Mouse (Mus musculus) heart, embryonic 10.5 days (tissue): ENCODE data around the gene Pde2a. TPM values are rescaled to one million over a fixed set of nuclear protein-coding genes. Genes with fewer than 3 reads are reported as not detected.

Source experiments
- DNase-seq: peaks from one replicate; pipeline ENCODE4 v3.0.0-alpha.2; 2017; ENCODE audit warnings: low spot score
- H3K27ac ChIP-seq: fragments of 300-500 bp; sonication (generic); 2 replicates; pipeline ENCODE4 v1.5.1; 2016; ENCODE audit warnings: mild to moderate bottlenecking
- H3K27me3 ChIP-seq: fragments of 300-500 bp; sonication (generic); 2 replicates; pipeline ENCODE4 v1.6.1; 2016; ENCODE audit warnings: mild to moderate bottlenecking; ENCODE audit not compliant: poor library complexity, insufficient read depth, severe bottlenecking
- H3K36me3 ChIP-seq: fragments of 300-500 bp; sonication (generic); 2 replicates; pipeline ENCODE4 v1.6.1; 2016; ENCODE audit warnings: mild to moderate bottlenecking, moderate library complexity
- H3K4me1 ChIP-seq: fragments of 300-500 bp; sonication (generic); 2 replicates; pipeline ENCODE4 v1.6.1; 2016; ENCODE audit warnings: mild to moderate bottlenecking
- H3K4me3 ChIP-seq: fragments of 300-500 bp; sonication (generic); 2 replicates; pipeline ENCODE4 v1.5.1; 2016; ENCODE audit warnings: mild to moderate bottlenecking, moderate library complexity
- H3K9me3 ChIP-seq: fragments of 300-500 bp; sonication (generic); 2 replicates; pipeline ENCODE4 v1.6.1; 2016; ENCODE audit warnings: mild to moderate bottlenecking, moderate library complexity
- WGBS: fragments of 180-500 bp; shearing (Covaris S2); methylation state at CpG from one replicate; pipeline ENCODE4 v1.1.7; 2016; 5-methylcytosine and 5-hydroxymethylcytosine counted together
- polyA plus RNA-seq: library from polyadenylated mRNA; unstranded; fragments of >200 nt; fragmentation: Nextera tagmentation; extraction: Ambion mirVana; gene quantifications from 2 replicates; pipeline ENCODE4 v1.2.1, GENCODE M21; 2016

The Pde2a gene
- polyA plus RNA-seq, 1 experiment from 2014 or later = 12.0 TPM

GRCm38 (mm10) chr7:101414209-101414608 is 7.3 kb upstream of the Pde2a start:
- Histone ChIP-seq H3K36me3 (peaks cover 9% of the 10 kb centered on the region), H3K4me1 (peaks cover 40% of the 10 kb centered on the region), H3K4me3 (no peak overlapping the region), H3K27me3 (peaks cover 48% of the 10 kb centered on the region), H3K9me3 (no peaks in the 10 kb centered on the region), H3K27ac (peak overlapping the region; percentile 56; the same call in 1 of the 2 replicates)
- DNase-seq = no peak
- 28% methylated on average over 4 of the region's 4 CpGs for WGBS

- no peak overlapping the region for H3K4me3 ChIP-seq
- no peaks in the 10 kb centered on the region for H3K9me3 ChIP-seq
- WGBS = 23% methylated on average over 7 of the region's 7 CpGs
- peak overlapping the region; percentile 56 for H3K27ac ChIP-seq
- peaks cover 40% of the 10 kb centered on the region for H3K4me1 ChIP-seq
- H3K27me3 ChIP-seq = peaks cover 55% of the 10 kb centered on the region
- no peak for DNase-seq
- H3K36me3 ChIP-seq = peaks cover 8% of the 10 kb centered on the region; the same call in 1 of the 2 replicates
Measured at GRCm38 (mm10) chr7:101414661-101415511, 6.6 kb upstream of the Pde2a start.

DNA sequence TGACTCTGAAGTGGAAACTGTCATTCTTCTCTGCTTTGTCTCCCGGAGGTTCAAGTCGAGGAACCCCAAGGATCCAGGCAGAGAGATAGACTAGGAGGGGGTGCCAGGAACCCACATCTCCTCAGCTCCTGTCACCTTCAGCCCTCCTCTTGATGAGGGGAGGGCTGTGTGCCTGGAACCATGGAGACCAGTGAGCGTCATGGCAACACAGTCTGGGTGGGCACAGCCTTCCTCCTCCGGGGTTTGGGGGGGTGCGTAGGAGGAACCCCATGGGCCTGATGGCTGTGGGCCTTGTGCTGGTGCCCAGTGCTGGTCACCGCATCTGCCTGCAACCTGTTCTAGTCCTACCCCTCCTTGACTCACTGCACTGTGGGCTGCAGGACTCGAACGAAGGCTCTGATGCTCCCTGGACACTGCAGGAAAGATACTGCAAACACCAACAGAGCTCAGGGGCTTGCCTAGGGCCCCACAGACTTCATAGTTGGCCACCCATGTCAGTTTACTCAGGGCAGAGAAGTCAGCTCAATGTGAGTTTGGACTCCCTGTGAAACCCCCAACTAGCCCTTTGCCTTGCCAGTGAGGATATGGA is 5.9 kb upstream of the Pde2a start:
- no peak for DNase-seq
- 37% methylated on average over 8 of the region's 8 CpGs for WGBS
- Histone ChIP-seq H3K27ac (peak overlapping the region; percentile 19; the same call in 1 of the 2 replicates), H3K9me3 (no peaks in the 10 kb centered on the region), H3K4me3 (no peak overlapping the region), H3K36me3 (peaks cover 4% of the 10 kb centered on the region; the same call in 1 of the 2 replicates), H3K4me1 (peaks cover 40% of the 10 kb centered on the region), H3K27me3 (peaks cover 62% of the 10 kb centered on the region)

GRCm38 (mm10) chr7:101416391-101416790 is 5.1 kb upstream of the Pde2a start:
- Histone ChIP-seq H3K27me3 (peaks cover 70% of the 10 kb centered on the region), H3K36me3 (peaks cover 1% of the 10 kb centered on the region; the same call in 1 of the 2 replicates), H3K4me3 (no peak overlapping the region), H3K4me1 (peaks cover 40% of the 10 kb centered on the region), H3K27ac (no peak overlapping the region), H3K9me3 (no peaks in the 10 kb centered on the region)
- WGBS = 62% methylated on average over 5 of the region's 5 CpGs
- no peak for DNase-seq

DNA sequence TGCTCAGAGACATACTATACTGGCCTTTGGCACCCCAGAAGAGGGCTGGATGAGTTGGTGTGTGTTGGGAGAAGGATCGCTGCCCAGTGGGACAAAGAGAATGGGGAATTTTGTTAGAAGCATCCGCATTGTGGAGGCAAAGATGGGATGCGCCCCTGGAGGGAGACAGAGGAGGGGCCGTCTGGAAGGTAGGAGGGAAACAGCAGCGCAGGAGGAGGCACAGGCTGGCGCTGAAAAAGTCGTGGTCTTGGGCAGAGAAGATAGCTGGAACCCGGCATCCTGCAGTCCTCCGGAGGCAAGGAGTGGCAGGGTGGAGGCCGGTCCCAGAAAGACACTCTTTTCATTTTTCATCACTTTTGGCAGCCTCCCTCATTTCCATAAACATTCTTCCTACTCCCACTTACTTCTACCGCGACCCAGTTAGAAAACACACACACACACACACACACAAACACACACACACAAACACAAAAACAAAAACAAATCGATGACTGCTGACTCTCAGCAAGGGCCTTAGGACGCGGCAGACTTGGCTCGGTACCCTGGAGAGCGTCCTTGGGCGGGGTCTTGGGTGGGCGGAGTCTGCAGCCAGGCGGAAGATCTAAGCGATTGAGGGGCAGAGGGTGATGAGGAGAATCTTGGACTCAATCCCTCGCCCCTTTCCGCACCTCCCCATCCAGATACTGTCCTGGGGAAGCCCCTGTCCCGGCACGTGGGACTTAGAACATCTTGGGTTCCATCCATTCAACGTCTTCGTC is 2.3 kb upstream of the Pde2a start:
- Histone ChIP-seq H3K4me3 (no peak overlapping the region), H3K4me1 (peaks cover 32% of the 10 kb centered on the region), H3K36me3 (no peaks in the 10 kb centered on the region), H3K27me3 (peaks cover 75% of the 10 kb centered on the region), H3K9me3 (no peaks in the 10 kb centered on the region), H3K27ac (no peak overlapping the region)
- no peak for DNase-seq
- 6% methylated on average over 27 of the region's 27 CpGs for WGBS

DNA sequence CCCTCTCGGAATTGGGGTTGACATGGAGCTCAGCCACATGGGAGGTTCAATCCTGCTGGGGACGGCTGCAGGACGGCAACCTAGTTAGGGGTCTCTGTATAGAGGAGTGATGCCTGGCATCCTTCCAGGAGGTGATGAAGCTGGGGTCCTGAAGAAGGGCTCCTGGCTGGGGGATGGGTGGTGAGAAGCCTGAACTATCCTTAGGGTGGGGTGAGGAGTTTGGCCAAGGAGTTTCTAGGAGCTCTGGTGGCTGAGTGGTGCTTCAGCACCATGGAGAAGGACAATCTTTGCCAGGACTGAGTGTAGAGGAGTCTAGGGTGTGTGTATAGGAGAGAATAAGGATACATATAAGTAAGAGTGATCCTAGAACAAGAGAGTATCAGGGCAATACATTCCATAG is 578 bp downstream of the Pde2a start:
- peaks cover 74% of the 10 kb centered on the region for H3K27me3 ChIP-seq
- no peak overlapping the region for H3K4me3 ChIP-seq
- H3K36me3 ChIP-seq = no peaks in the 10 kb centered on the region
- H3K4me1 ChIP-seq = peaks cover 10% of the 10 kb centered on the region; the same call in 1 of the 2 replicates
- no peak overlapping the region for H3K27ac ChIP-seq
- no peak for DNase-seq
- H3K9me3 ChIP-seq = no peaks in the 10 kb centered on the region
- WGBS = 39% methylated on average over 3 of the region's 3 CpGs

DNA sequence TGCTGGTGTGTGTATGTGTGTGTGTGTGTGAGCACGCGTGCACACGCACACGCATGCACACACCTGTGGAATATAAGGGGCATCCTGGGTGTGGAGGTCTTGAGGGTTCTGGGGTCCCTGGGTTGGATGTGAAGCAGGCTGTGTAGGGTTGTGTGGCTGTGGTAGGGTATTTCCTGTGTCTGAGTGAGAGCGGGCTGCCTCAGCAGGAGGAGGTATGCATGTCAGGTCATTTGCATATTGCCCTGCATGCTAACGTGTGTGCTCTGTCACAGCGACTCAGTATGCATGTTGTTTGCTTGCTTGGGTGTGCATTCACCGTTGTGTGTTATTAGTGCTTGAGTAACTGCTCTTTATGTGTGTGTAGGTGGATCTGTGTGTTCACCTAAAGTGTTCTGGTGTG is 1.2 kb downstream of the Pde2a start:
- Histone ChIP-seq H3K4me3 (no peak overlapping the region), H3K27ac (no peak overlapping the region), H3K36me3 (no peaks in the 10 kb centered on the region), H3K27me3 (peaks cover 69% of the 10 kb centered on the region), H3K4me1 (peaks cover 10% of the 10 kb centered on the region; the same call in 1 of the 2 replicates), H3K9me3 (no peaks in the 10 kb centered on the region)
- no peak for DNase-seq
- 79% methylated on average over 8 of the region's 8 CpGs for WGBS

GRCm38 (mm10) chr7:101423970-101424369 is 2.5 kb downstream of the Pde2a start:
- Histone ChIP-seq H3K27me3 (peaks cover 55% of the 10 kb centered on the region), H3K4me3 (no peak overlapping the region), H3K27ac (no peak overlapping the region), H3K9me3 (no peaks in the 10 kb centered on the region), H3K4me1 (peaks cover 11% of the 10 kb centered on the region; the same call in 1 of the 2 replicates), H3K36me3 (no peaks in the 10 kb centered on the region)
- no peak for DNase-seq
- WGBS = 67% methylated on average over 6 of the region's 6 CpGs

- Histone ChIP-seq H3K9me3 (no peaks in the 10 kb centered on the region), H3K36me3 (no peaks in the 10 kb centered on the region), H3K4me1 (peaks cover 14% of the 10 kb centered on the region; the same call in 1 of the 2 replicates), H3K27me3 (peaks cover 47% of the 10 kb centered on the region), H3K4me3 (no peak overlapping the region), H3K27ac (no peak overlapping the region)
- DNase-seq = no peak
- WGBS = 69% methylated on average over 8 of the region's 8 CpGs
Measured at GRCm38 (mm10) chr7:101426692-101427091, 5.2 kb downstream of the Pde2a start.

- no peak for DNase-seq
- Histone ChIP-seq H3K27ac (no peak overlapping the region), H3K4me3 (no peak overlapping the region), H3K36me3 (no peaks in the 10 kb centered on the region), H3K27me3 (peaks cover 50% of the 10 kb centered on the region), H3K4me1 (0 out of 2 replicates have a peak, but pooled peaks cover 10% of the 10 kb centered on the region), H3K9me3 (no peaks in the 10 kb centered on the region)
- 9% methylated on average over 2 of the region's 2 CpGs for WGBS
Measured at GRCm38 (mm10) chr7:101427736-101428135, 6.2 kb downstream of the Pde2a start.

- Histone ChIP-seq H3K36me3 (no peaks in the 10 kb centered on the region), H3K4me1 (0 out of 2 replicates have a peak, but pooled peaks cover 7% of the 10 kb centered on the region), H3K9me3 (no peaks in the 10 kb centered on the region), H3K27me3 (peaks cover 19% of the 10 kb centered on the region), H3K27ac (no peak overlapping the region), H3K4me3 (no peak overlapping the region)
- WGBS = 59% methylated on average over 6 of the region's 6 CpGs
- no peak for DNase-seq
Measured at GRCm38 (mm10) chr7:101435038-101435437, 13.5 kb downstream of the Pde2a start.

DNA sequence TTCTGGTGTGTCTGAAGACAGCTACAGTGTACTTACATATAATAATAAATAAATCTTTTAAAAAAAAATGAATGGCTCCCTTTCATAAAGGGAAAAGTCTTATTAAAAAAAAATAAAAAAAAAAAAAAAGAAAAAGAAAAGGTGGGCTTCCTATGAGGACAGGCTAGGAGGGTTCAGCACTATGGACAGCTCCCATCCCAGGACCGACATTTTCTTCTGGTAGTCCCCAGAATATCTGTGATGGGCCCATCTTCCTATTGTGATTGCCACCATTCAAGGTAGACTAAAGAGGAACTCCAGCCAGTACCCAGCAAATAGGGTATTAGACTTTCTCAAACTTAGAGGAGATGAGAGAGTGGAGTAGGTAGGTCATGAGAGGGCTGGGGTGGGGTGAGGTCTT is 16.4 kb downstream of the Pde2a start:
- H3K9me3 ChIP-seq = no peaks in the 10 kb centered on the region
- no peaks in the 10 kb centered on the region for H3K36me3 ChIP-seq
- H3K4me3 ChIP-seq = no peak overlapping the region
- 4% methylated on average over 1 of the region's 1 CpGs for WGBS
- no peak for DNase-seq
- peaks cover 19% of the 10 kb centered on the region for H3K27me3 ChIP-seq
- H3K4me1 ChIP-seq = 0 out of 2 replicates have a peak, but pooled peaks cover 10% of the 10 kb centered on the region
- H3K27ac ChIP-seq = no peak overlapping the region
